Mouse (Mus musculus) macrophage (primary cell): ENCODE results near the gene Azin2. TPM values are rescaled to one million over a fixed set of nuclear protein-coding genes. Genes with fewer than 3 reads are reported as not detected.

Experiments used
- H3K27ac ChIP-seq: fragments of 350-480 bp; formaldehyde crosslinking; 2 replicates; pipeline ENCODE4 v1.9.0; 2021
- H3K36me3 ChIP-seq: fragments of 350-480 bp; formaldehyde crosslinking; 2 replicates; pipeline ENCODE4 v1.9.0; 2021; ENCODE audit errors: inconsistent target
- H3K4me3 ChIP-seq: fragments of 350-480 bp; formaldehyde crosslinking; 2 replicates; pipeline ENCODE4 v1.9.0; 2021; ENCODE audit errors: inconsistent target
- H3K79me2 ChIP-seq: fragments of 350-480 bp; formaldehyde crosslinking; 2 replicates; pipeline ENCODE4 v1.9.0; 2021; ENCODE audit errors: inconsistent target
- WGBS: methylation state at CpG from one replicate; pipeline ENCODE4 v1.1.7; 2026; ENCODE audit warnings: inconsistent platforms; ENCODE audit not compliant: missing documents; 5-methylcytosine and 5-hydroxymethylcytosine counted together
- polyA plus RNA-seq: library from polyadenylated mRNA; stranded (reverse); fragments of 250-400 nt; gene quantifications from 3 replicates; pipeline ENCODE4 v1.2.4, GENCODE M21; 2018; ENCODE audit warnings: inconsistent platforms

Azin2 gene
- polyA plus RNA-seq, 1 experiment from 2014 or later, result 1.1 TPM

- no peak overlapping the region for H3K27ac ChIP-seq
Measured at GRCm38 (mm10) chr4:128935595-128935994, 26.6 kb downstream of the Azin2 start.

GRCm38 (mm10) chr4:128932783-128933182 lies 29.5 kb downstream of the Azin2 start:
- Histone ChIP-seq H3K79me2 (no peaks in the 10 kb centered on the region), H3K36me3 (no peaks in the 10 kb centered on the region), H3K4me3 (no peak overlapping the region), H3K27ac (no peak overlapping the region)
- 79% methylated on average over 7 of the region's 7 CpGs for WGBS

More at GRCm38 (mm10) chr4:128935595-128935994, 26.6 kb downstream of the Azin2 start:
- H3K4me3 ChIP-seq, result no peak overlapping the region
- no peaks in the 10 kb centered on the region for H3K36me3 ChIP-seq
- no peaks in the 10 kb centered on the region for H3K79me2 ChIP-seq
- WGBS, result 80% methylated on average over 5 of the region's 5 CpGs

DNA sequence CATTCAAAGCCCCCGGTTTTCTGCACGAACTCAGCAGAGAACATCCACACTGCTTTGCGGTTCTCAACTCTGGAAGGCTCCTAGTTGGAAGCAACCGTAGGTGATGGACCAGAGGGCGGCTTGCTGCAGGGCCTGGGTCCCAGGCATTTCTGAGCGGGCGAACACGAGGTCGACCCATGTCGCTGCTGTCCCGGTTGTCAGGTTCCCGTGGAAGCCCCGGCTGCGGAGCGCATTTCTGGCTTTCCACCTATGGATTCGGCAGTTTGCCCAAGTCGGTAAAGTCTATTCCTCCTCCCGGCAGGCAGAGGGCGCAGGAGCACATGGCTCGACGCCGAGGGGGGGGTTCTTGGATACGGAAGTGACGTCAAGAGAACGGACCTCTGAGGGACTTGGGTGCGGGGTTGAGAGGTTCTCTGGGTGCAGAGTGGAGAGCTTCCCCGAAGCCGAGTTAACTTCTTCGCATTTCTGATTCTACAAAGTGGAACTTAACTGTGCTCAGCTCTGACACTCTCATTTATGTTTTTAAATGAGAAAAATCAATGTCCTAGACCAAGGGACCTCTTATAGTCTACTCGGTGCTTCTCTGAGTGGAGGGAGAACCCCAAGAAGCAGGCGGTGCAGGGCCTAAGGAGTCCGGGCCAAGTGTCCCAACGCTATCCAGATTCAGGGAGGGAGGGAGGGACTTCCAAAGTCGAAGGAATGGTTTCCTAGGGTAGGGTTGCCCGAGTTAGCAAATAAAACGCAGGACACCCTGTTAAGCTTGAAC lies 37.2 kb downstream of the Azin2 start:
- H3K27ac ChIP-seq, result no peak overlapping the region
- no peaks in the 10 kb centered on the region for H3K79me2 ChIP-seq
- H3K4me3 ChIP-seq, result peak overlapping the region; percentile 18; the same call in 1 of the 2 replicates
- WGBS, result 15% methylated on average over 36 of the region's 36 CpGs
- no peaks in the 10 kb centered on the region for H3K36me3 ChIP-seq

- no peaks in the 10 kb centered on the region for H3K36me3 ChIP-seq
- H3K79me2 ChIP-seq, result no peaks in the 10 kb centered on the region
- H3K27ac ChIP-seq, result no peak overlapping the region
- H3K4me3 ChIP-seq, result no peak overlapping the region
- 92% methylated on average over 3 of the region's 3 CpGs for WGBS
Measured at GRCm38 (mm10) chr4:128923603-128924002, 38.6 kb downstream of the Azin2 start.

DNA sequence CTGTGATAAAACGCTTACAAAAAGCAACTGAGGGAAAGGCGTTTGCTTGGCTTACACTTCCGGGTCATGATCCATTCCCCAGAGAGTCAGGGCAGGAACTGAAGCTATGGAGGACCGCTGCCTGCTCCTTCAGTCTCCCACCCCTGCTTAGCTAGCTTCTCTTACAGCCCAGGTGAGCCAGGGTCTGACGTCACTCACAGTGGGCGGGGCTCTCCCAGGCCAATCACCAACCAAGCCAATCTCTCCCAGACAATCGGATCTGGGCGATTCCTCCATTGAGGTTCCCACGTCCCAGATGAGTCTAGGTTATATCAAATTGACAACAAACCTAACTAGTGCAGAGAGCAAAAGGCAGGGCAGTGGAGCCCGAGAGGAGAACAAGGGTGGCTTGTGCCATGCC lies 43.1 kb downstream of the Azin2 start:
- 65% methylated on average over 10 of the region's 10 CpGs for WGBS
- no peaks in the 10 kb centered on the region for H3K36me3 ChIP-seq
- H3K79me2 ChIP-seq, result no peaks in the 10 kb centered on the region
- H3K4me3 ChIP-seq, result no peak overlapping the region
- H3K27ac ChIP-seq, result no peak overlapping the region

DNA sequence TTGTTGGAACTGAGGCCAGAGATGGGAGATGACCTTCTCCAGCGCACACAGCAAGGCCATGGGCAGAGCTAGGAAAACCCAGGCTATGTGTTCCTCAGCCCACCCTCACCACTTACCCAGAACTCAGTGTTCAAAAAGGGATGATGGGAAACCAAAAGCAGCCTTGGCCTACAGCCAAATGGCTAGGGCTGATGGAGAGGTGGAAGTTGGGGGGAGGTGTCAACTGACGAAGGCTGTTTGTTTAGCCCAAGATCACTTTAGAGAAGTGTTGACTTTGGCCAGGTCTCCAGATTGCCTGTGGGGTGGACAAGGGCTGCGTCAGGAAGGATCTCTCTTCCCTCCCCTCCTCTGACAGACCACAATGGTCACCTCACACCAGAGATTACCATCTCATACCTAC lies 44.1 kb downstream of the Azin2 start:
- Histone ChIP-seq H3K36me3 (no peaks in the 10 kb centered on the region), H3K4me3 (no peak overlapping the region), H3K27ac (no peak overlapping the region), H3K79me2 (no peaks in the 10 kb centered on the region)
- 33% methylated on average over 3 of the region's 3 CpGs for WGBS

GRCm38 (mm10) chr4:128917756-128918155 lies 44.5 kb downstream of the Azin2 start:
- WGBS, result 94% methylated on average over 6 of the region's 6 CpGs
- H3K36me3 ChIP-seq, result no peaks in the 10 kb centered on the region
- H3K79me2 ChIP-seq, result no peaks in the 10 kb centered on the region
- no peak overlapping the region for H3K27ac ChIP-seq
- no peak overlapping the region for H3K4me3 ChIP-seq

DNA sequence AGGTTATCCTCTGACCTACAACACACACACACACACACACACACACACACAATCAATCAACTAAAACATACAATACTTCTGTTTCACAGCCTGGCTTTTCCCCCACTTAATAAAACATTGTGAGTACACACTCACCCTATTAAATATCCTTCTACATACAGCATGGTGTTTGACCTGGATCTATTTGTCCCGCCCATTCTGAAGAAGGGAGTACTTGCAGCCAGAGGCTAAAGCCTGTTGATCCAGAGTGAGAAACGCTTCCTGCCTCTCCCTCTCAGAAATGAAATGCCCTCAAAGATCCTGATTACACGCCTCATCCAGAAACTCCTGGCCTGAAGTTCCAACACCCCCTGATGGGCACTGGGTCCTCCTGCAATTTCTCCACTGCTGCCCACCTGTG lies 45.1 kb downstream of the Azin2 start:
- 89% methylated on average over 3 of the region's 3 CpGs for WGBS
- Histone ChIP-seq H3K4me3 (no peak overlapping the region), H3K36me3 (no peaks in the 10 kb centered on the region), H3K27ac (no peak overlapping the region), H3K79me2 (no peaks in the 10 kb centered on the region)

GRCm38 (mm10) chr4:128913794-128914193 lies 48.4 kb downstream of the Azin2 start:
- Histone ChIP-seq H3K79me2 (no peaks in the 10 kb centered on the region), H3K36me3 (no peaks in the 10 kb centered on the region), H3K27ac (no peak overlapping the region), H3K4me3 (no peak overlapping the region)
- WGBS, result 23% methylated on average over 4 of the region's 4 CpGs

- Histone ChIP-seq H3K36me3 (no peaks in the 10 kb centered on the region), H3K79me2 (no peaks in the 10 kb centered on the region), H3K4me3 (no peak overlapping the region), H3K27ac (no peak overlapping the region)
- 92% methylated on average over 10 of the region's 10 CpGs for WGBS
Measured at GRCm38 (mm10) chr4:128912085-128912484, 50.2 kb downstream of the Azin2 start.

DNA sequence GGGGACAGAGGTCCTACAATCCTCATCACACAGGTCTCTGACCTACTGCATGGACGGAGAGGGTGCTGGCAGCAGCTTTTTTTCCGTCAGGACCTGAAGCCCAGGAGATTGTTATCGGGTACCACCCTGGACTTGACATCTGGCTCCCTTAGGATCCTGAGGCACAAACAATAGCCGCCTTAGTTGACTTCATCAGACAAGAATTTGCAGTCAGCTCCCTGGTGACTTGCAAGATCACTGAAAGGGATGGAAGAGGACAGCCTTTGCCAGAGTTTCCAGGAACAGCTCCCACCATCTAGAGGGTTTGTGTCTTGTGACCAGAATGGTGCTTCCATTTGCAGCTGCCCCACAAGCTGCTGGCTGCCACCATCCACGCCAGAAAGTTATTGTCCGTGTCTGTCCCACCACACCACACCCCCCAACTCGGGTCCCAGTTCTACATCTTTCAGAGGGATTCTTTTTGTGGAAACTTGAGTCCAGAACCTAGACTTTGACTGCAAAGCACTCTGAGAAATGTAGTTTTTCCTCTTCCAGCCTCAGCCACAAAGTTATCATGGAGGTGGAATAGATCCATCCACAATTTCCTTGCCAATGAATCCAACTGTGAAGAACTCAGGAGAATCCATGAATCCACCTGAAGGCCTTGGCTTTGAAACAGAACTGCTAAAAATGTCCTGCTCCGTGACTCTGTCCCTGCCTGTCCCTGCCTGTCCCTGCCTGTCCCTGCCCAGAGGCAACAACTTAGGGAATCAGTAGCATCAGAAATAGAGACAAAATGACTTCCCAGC lies 51.8 kb downstream of the Azin2 start:
- no peaks in the 10 kb centered on the region for H3K36me3 ChIP-seq
- 90% methylated on average over 7 of the region's 8 CpGs for WGBS

DNA sequence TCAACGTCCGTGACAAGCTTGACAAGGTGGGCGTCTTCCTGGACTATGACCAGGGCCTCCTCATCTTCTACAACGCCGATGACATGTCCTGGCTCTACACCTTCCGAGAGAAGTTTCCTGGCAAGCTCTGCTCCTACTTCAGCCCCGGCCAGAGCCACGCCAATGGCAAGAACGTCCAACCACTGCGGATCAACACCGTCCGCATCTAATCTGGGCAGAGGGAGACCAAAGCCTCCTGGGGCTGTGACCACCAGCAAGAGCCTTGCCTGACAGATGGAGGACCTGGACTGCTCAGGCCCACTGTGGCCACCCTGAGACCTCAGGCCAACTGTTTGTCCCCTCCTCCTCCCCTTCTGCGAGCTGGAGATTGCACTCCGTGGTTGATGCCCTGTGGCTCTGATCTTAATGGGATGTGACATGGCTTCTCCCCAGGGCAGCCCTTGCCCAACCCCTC lies 52.8 kb downstream of the Azin2 start:
- no peak overlapping the region for H3K4me3 ChIP-seq
- no peaks in the 10 kb centered on the region for H3K79me2 ChIP-seq
- 95% methylated on average over 14 of the region's 14 CpGs for WGBS
- H3K36me3 ChIP-seq, result no peaks in the 10 kb centered on the region
- no peak overlapping the region for H3K27ac ChIP-seq

More for the DNA sequence above, 51.8 kb downstream of the Azin2 start:
- H3K4me3 ChIP-seq, result no peak overlapping the region
- no peaks in the 10 kb centered on the region for H3K79me2 ChIP-seq
- no peak overlapping the region for H3K27ac ChIP-seq

DNA sequence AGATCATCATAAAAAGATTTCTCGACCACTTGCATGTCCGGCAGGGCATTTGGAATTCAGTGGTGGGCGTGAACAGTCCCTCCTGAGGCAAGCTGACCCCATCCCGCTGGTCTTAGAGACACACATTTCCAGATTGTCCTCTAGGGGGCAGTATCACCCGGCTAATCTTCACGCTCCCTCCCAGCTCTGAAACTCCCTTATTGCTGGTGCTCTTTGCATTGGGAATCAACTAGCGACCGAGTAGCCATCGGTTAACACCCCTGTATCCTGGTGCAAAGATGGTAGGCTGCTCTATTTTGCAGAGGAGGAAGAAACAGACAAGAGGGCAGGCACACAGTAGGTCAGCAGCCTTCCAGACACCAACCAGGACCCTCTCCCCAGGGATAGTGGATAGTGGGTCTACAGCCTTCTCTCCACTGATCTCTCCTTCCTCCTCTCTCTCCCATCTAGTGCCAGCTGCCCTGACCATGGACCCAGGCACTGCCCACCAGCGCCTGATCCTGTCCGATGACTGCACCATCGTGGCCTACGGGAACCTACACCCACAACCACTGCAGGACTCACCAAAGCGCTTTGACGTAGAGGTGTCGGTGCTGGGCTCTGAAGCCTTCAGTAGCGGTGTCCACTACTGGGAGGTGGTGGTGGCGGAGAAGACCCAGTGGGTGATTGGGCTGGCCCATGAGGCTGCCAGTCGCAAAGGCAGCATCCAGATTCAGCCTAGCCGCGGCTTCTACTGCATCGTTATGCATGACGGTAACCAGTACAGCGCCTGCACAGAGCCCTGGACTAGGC lies 53.5 kb downstream of the Azin2 start:
- WGBS, result 67% methylated on average over 24 of the region's 24 CpGs
- no peak overlapping the region for H3K4me3 ChIP-seq
- H3K36me3 ChIP-seq, result no peaks in the 10 kb centered on the region
- no peak overlapping the region for H3K27ac ChIP-seq
- H3K79me2 ChIP-seq, result no peaks in the 10 kb centered on the region

- Histone ChIP-seq H3K27ac (no peak overlapping the region), H3K36me3 (no peaks in the 10 kb centered on the region), H3K79me2 (no peaks in the 10 kb centered on the region), H3K4me3 (no peak overlapping the region)
- WGBS, result 88% methylated on average over 12 of the region's 12 CpGs
Measured at GRCm38 (mm10) chr4:128907238-128907968, 54.8 kb downstream of the Azin2 start.
